Comparison of ENCODE assay signal across 8 mouse cellular contexts in genomic region chr1:138619996-138620461, GRCm38 (mm10). TPM values are rescaled to one million over a fixed set of nuclear protein-coding genes. Genes with fewer than 3 reads are reported as not detected.
A peak's percentile ranks its signal among the peaks of the same experiment; 100 is the strongest.
DNase-seq lines count a peak whose midpoint lies in the region; ATAC-seq and TF ChIP-seq lines count a peak whose summit lies in the region.

Nek7 (minus strand) TSS chr1:138620141.

- H3K9ac ChIP-seq in stomach, embryonic 14.5 days (replicated peaks; ENCODE audit: low read depth, low read length) = peak within 1 kb of the TSS; percentile 80

- no peaks in the 10 kb centered on the region for H3K4me1 ChIP-seq in cortical plate, adult 2 months (ENCODE audit: control insufficient read depth, insufficient read depth, low read length)
- peaks cover 34% of the 10 kb centered on the region for H3K4me1 ChIP-seq in megakaryocyte, embryonic 14.5 days
- 0 out of 2 replicates have a peak, but pooled peaks cover 2% of the 10 kb centered on the region for H3K4me1 ChIP-seq in stomach, embryonic 14.5 days (ENCODE audit: control insufficient read depth, insufficient read depth, low read length)

- H3K4me2 ChIP-seq in stomach, embryonic 14.5 days (replicated peaks; ENCODE audit: low read depth, low read length) = peak within 1 kb of the TSS; percentile 68

- ATAC-seq in stomach, embryonic 14.5 days (ENCODE audit: insufficient number of reproducible peaks, insufficient read depth, low FRiP score, low read depth) = peak; percentile 38; the same call in 1 of the 2 replicates

- no peak for TF ChIP-seq POLR2A in cortical plate, adult 2 months (IDR thresholded peaks at IDR 0.05; ENCODE audit: extremely low read depth, insufficient read depth, low read length)

- intact Hi-C loops in gastrocnemius, postnatal 36 days (cut with DNase I) = loop anchor here (5.0 kb wide), 1 partner anchor 38 kb away; no protein-coding TSS in a partner anchor
- intact Hi-C loops in left cerebral cortex, postnatal 10 days (cut with DNase I) = loop anchor here (10.0 kb wide), 1 partner anchor 115 kb away; no protein-coding TSS in a partner anchor

- no peaks in the 10 kb centered on the region for H3K36me3 ChIP-seq in megakaryocyte, embryonic 14.5 days (replicated peaks; ENCODE audit: low read length)
- H3K36me3 ChIP-seq in stomach, embryonic 14.5 days (ENCODE audit: control insufficient read depth, insufficient read depth, low read length) = no peaks in the 10 kb centered on the region

- H3K9me3 ChIP-seq in megakaryocyte, embryonic 14.5 days = no peaks in the 10 kb centered on the region
- no peaks in the 10 kb centered on the region for H3K9me3 ChIP-seq in stomach, embryonic 14.5 days (ENCODE audit: control insufficient read depth, low read depth, low read length)

- H3K4me3 ChIP-seq in cortical plate, adult 2 months (ENCODE audit: insufficient read depth, low read length) = peak within 1 kb of the TSS; percentile 43
- H3K4me3 ChIP-seq in megakaryocyte, embryonic 14.5 days (replicated peaks) = peak within 1 kb of the TSS; percentile 98
- peak within 1 kb of the TSS; percentile 95 for H3K4me3 ChIP-seq in stomach, embryonic 14.5 days (ENCODE audit: low read depth, low read length)

- TF ChIP-seq CTCF in cortical plate, adult 2 months (IDR thresholded peaks at IDR 0.05; ENCODE audit: extremely low read depth, insufficient read depth, low read length) = peak; percentile 28; the same call in 1 of the 2 replicates

- H3K27me3 ChIP-seq in megakaryocyte, embryonic 14.5 days (replicated peaks) = no peaks in the 10 kb centered on the region
- H3K27me3 ChIP-seq in stomach, embryonic 14.5 days (ENCODE audit: control insufficient read depth, insufficient read depth, low read length) = no peaks in the 10 kb centered on the region

- peak within 1 kb of the TSS; percentile 95 for H3K27ac ChIP-seq in cortical plate, adult 2 months (ENCODE audit: insufficient read depth, low read length)
- H3K27ac ChIP-seq in stomach, embryonic 14.5 days (ENCODE audit: low read length) = peak within 1 kb of the TSS; percentile 98

- WGBS in stomach, embryonic 14.5 days = 2% methylated on average over 11 of the region's 11 CpGs

- DNase-seq in right cerebral cortex, adult 18-20 months = peak; percentile 16
- no peak for DNase-seq in right cerebral cortex, postnatal 25 days
- DNase-seq in gastrocnemius, postnatal 36 days = no peak
- DNase-seq in induced T-regulatory cell, adult 2 months (ENCODE audit: low read depth) = peak; percentile 83
- peak; percentile 32 to 38 for DNase-seq in left cerebral cortex, postnatal 10 days (ENCODE audit: extremely low spot score in 1 of 2, low spot score in 2 of 2)

RNA-seq across cellular contexts. Expression of gene Nek7, which starts in this region (rescaled TPM):
- 24.2 and 25.2 TPM in 2 replicates for polyA plus RNA-seq in cortical plate, adult 2 months (2012; rRNA removed)
- total RNA-seq in gastrocnemius, postnatal 36 days (2021) = 10 to 100 TPM; 85.8 to 90.1 TPM
- 10 to 100 TPM; 19.0 to 20.4 TPM for total RNA-seq in left cerebral cortex, postnatal 10 days (2021)
- 1.7 and 2.9 TPM in 2 replicates for polyA plus RNA-seq in megakaryocyte, embryonic 14.5 days (2012; ENCODE audit: insufficient read depth, low replicate concordance)
- polyA plus RNA-seq in stomach, embryonic 14.5 days (2014; fragmentation: Nextera tagmentation; extraction: Ambion mirVana) = 44.7 and 45.3 TPM in 2 replicates

Comparison
In these comparisons a context has a peak if more than half of its experiments do, and no peak if none do; other contexts are left out.
1. RNA of gene Nek7 (total RNA-seq): 85.8 to 90.1 TPM in gastrocnemius, postnatal 36 days; 19.0 to 20.4 TPM in left cerebral cortex, postnatal 10 days; every median in the first group is over 4 times any median in the second.
2. DNase-seq: peak in right cerebral cortex, adult 18-20 months (single experiment), induced T-regulatory cell, adult 2 months (single experiment) and left cerebral cortex, postnatal 10 days (2 of 2); none in right cerebral cortex, postnatal 25 days (single experiment) and gastrocnemius, postnatal 36 days (0 of 2).
3. H3K4me3 ChIP-seq: peak in every context shown above with its lines; median percentile 98 in megakaryocyte, embryonic 14.5 days; 95 in stomach, embryonic 14.5 days; 43 in cortical plate, adult 2 months.